Comparison of ENCODE assay signal across 26 mouse cellular contexts in the genomic region with DNA sequence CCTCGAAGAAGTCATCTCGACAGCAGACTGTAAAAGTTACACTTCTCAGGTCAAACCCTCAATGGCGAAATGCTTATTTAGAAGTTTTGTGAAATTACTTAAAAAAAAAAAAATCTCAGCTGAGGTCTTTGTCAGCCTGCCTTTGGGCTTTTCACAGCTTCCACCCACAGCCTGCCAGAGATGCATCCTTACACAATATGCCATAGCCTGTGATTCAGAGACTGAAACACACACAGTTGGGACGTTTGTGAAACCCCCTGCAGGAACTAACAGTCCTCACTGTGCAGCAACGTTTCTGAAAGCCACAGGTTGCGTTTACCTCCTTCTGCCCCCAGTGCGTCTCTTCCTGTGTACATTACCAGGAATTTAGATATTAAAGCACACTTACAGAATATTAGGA.
DNase-seq lines count a peak whose midpoint lies in the region; ATAC-seq and TF ChIP-seq lines count a peak whose summit lies in the region.
"Had no signal": no experiment of that assay in that cellular context is flagged by ENCODE, and none has a peak within 500 bp of the region (broad histone marks: within the 10 kb centered on the region; RNA-seq: fewer than 3 reads in every experiment).

No protein-coding gene starts in this region.

- H3K4me3 ChIP-seq in midbrain, embryonic 11.5 days (ENCODE audit: low read depth, low read length), result no peak overlapping the region
- H3K4me3 ChIP-seq in midbrain, embryonic 15.5 days, result no peak overlapping the region
- no peak overlapping the region for H3K4me3 ChIP-seq in gastrocnemius, adult 2 months
- H3K4me3 ChIP-seq: forebrain, embryonic 10.5 days; forebrain, embryonic 13.5 days; heart, embryonic 12.5 days; heart, embryonic 15.5 days; hindbrain, embryonic 10.5 days; hindbrain, embryonic 13.5 days had no signal

- DNase-seq in frontal cortex, postnatal 14 days (ENCODE audit: low spot score in 2 of 2), result no peak
- DNase-seq in layer of hippocampus, adult 18-20 months (ENCODE audit: low spot score in 2 of 2), result peak; percentile 22 to 63
- DNase-seq in layer of hippocampus, postnatal 10 days (ENCODE audit: low spot score in 2 of 2), result no peak
- DNase-seq in midbrain, embryonic 11.5 days (ENCODE audit: low spot score, missing footprints), result peak; percentile 81
- peak; percentile 53 for DNase-seq in layer of hippocampus, adult 9-11 months
- DNase-seq in gastrocnemius, adult 2 months, result no peak
- DNase-seq: adrenal gland, adult 2 months; adrenal gland, postnatal 14 days; cerebellum, adult 18-20 months; cerebellum, adult 9-10 months; cerebellum, postnatal 14 days; gastrocnemius, postnatal 10 days; gastrocnemius, postnatal 36 days; heart, postnatal 10 days; heart, postnatal 36 days had no signal

- H3K27me3 ChIP-seq in midbrain, embryonic 11.5 days (ENCODE audit: control insufficient read depth, insufficient read depth, low read length), result no peaks in the 10 kb centered on the region
- no peaks in the 10 kb centered on the region for H3K27me3 ChIP-seq in midbrain, embryonic 15.5 days (replicated peaks)
- H3K27me3 ChIP-seq: forebrain, embryonic 13.5 days; heart, embryonic 12.5 days; heart, embryonic 15.5 days; hindbrain, embryonic 13.5 days had no signal

- ATAC-seq in frontal cortex, adult (ENCODE audit: low TSS enrichment), result peak; percentile 65
- ATAC-seq in midbrain, embryonic 11.5 days (ENCODE audit: low FRiP score), result no peak
- ATAC-seq in midbrain, embryonic 15.5 days (replicated peaks), result no peak
- ATAC-seq: CD4-positive, CD25-positive, alpha-beta regulatory T cell, adult 4 months; forebrain, embryonic 13.5 days; forebrain, embryonic 16.5 days; hindbrain, embryonic 16.5 days had no signal

- 66% methylated on average over 7 of the region's 7 CpGs for WGBS in midbrain, embryonic 11.5 days
- WGBS in midbrain, embryonic 15.5 days, result 70% methylated on average over 7 of the region's 7 CpGs

- no peaks in the 10 kb centered on the region for H3K4me1 ChIP-seq in midbrain, embryonic 11.5 days (ENCODE audit: control insufficient read depth, insufficient read depth, low read length)
- no peaks in the 10 kb centered on the region for H3K4me1 ChIP-seq in midbrain, embryonic 15.5 days
- H3K4me1 ChIP-seq: forebrain, embryonic 10.5 days; forebrain, embryonic 13.5 days; heart, embryonic 12.5 days; heart, embryonic 15.5 days; hindbrain, embryonic 10.5 days; hindbrain, embryonic 13.5 days had no signal

- intact Hi-C loops in gastrocnemius, adult 2 months (cut with DNase I), result no loop called here

- H3K9ac ChIP-seq in midbrain, embryonic 11.5 days (ENCODE audit: low read length), result no peak overlapping the region
- H3K9ac ChIP-seq in midbrain, embryonic 15.5 days, result no peak overlapping the region
- H3K9ac ChIP-seq: forebrain, embryonic 13.5 days; heart, embryonic 12.5 days; heart, embryonic 15.5 days; hindbrain, embryonic 13.5 days had no signal

- no peak overlapping the region for H3K4me2 ChIP-seq in midbrain, embryonic 11.5 days
- no peak overlapping the region for H3K4me2 ChIP-seq in midbrain, embryonic 15.5 days
- H3K4me2 ChIP-seq: forebrain, embryonic 13.5 days; heart, embryonic 12.5 days; heart, embryonic 15.5 days; hindbrain, embryonic 13.5 days had no signal

- TF ChIP-seq CTCF in gastrocnemius, adult 2 months (IDR thresholded peaks at IDR 0.05), result no peak

- no peak overlapping the region for H3K27ac ChIP-seq in midbrain, embryonic 11.5 days (ENCODE audit: low read depth, low read length)
- H3K27ac ChIP-seq in midbrain, embryonic 15.5 days, result no peak overlapping the region
- H3K27ac ChIP-seq in gastrocnemius, adult 2 months, result no peak overlapping the region
- H3K27ac ChIP-seq: forebrain, embryonic 10.5 days; forebrain, embryonic 13.5 days; heart, embryonic 15.5 days; hindbrain, embryonic 10.5 days; hindbrain, embryonic 13.5 days had no signal

- no peaks in the 10 kb centered on the region for H3K36me3 ChIP-seq in midbrain, embryonic 11.5 days (ENCODE audit: control insufficient read depth, insufficient read depth, low read length)
- no peaks in the 10 kb centered on the region for H3K36me3 ChIP-seq in midbrain, embryonic 15.5 days (replicated peaks)
- H3K36me3 ChIP-seq: forebrain, embryonic 10.5 days; heart, embryonic 12.5 days; heart, embryonic 15.5 days; hindbrain, embryonic 10.5 days; hindbrain, embryonic 13.5 days had no signal

- no peaks in the 10 kb centered on the region for H3K9me3 ChIP-seq in midbrain, embryonic 11.5 days (ENCODE audit: control insufficient read depth, low read length)
- no peaks in the 10 kb centered on the region for H3K9me3 ChIP-seq in midbrain, embryonic 15.5 days
- H3K9me3 ChIP-seq: forebrain, embryonic 10.5 days; forebrain, embryonic 13.5 days; heart, embryonic 12.5 days; heart, embryonic 15.5 days; hindbrain, embryonic 10.5 days; hindbrain, embryonic 13.5 days had no signal

Comparison
In these comparisons a context has a peak if more than half of its experiments do, and no peak if none do; other contexts are left out.
1. DNase-seq: peak in layer of hippocampus, adult 18-20 months (2 of 2), midbrain, embryonic 11.5 days (single experiment) and layer of hippocampus, adult 9-11 months (single experiment); none in frontal cortex, postnatal 14 days (0 of 2), layer of hippocampus, postnatal 10 days (0 of 2) and gastrocnemius, adult 2 months (single experiment).